Mouse (Mus musculus): ENCODE measurements around the gene B3gnt5. TPM values are rescaled to one million over a fixed set of nuclear protein-coding genes. Genes with fewer than 3 reads are reported as not detected.
"Not testable (repeated sequence)": the region's sequence is repeated elsewhere in the genome, so short reads cannot be mapped to it uniquely, and the experiment has no call there.

B3gnt5 gene
- 50.9 and 51.4 TPM in 2 replicates for polyA plus RNA-seq (2016; fragmentation: Nextera tagmentation; extraction: Ambion mirVana)

DNA sequence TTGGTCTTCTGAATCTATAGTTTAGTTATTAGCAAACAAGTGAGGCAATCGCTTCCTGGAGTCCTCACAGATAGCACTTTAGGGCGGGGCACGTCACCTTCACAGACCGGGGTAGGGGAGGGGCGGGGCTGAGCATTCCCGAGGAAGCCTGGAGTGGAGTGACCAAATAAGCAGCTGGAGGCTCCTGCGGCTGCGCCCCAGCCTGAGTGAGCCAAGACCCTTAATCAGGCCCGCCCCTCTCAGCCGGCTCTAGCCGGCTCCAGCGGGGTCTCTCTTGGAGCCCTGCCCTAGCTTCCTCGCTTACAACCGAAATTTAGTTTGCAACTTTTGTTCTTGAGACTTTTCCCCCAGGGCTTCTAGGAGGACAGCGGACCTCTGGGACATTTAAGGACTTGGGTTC, at the start of gene B3gnt5:
Gene B3gnt5, plus strand, starts transcription at position 135 of the 400 bp plus-strand sequence.
- WGBS, result under 1% methylated on average over 15 of the region's 15 CpGs
- Histone ChIP-seq H3K4me2 (replicated peaks) (peak within 1 kb of the TSS; percentile 65), H3K27me3 (no peaks in the 10 kb centered on the region), H3K9ac (replicated peaks) (peak within 1 kb of the TSS; percentile 96), H3K27ac (replicated peaks) (peak within 1 kb of the TSS; percentile 91), H3K4me3 (peak within 1 kb of the TSS; percentile 78), H3K4me1 (peaks cover 10% of the 10 kb centered on the region), H3K36me3 (peaks cover 9% of the 10 kb centered on the region), H3K9me3 (no peaks in the 10 kb centered on the region)
- peak; percentile 96 for ATAC-seq (ENCODE audit: low FRiP score, low read depth)

DNA sequence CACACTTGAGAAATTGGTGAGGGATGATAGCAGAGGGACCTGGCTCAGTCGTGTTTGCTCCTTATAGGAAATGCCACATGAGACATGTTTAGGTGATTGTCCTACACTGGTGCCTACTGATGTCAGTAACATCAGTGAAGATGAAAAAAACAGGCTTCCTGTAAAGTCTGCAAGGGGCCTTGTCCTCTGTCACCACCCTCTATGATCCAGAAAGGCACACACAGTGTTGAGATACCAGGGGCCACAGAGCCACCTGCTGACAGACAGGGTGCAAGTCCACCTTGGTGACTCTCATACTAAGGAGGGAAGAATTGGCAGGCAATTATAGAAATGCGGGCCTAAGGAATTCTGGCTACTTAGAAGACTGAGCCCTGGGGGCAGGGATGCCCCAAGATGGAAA, 39.0 kb upstream of the B3gnt5 start:
- 69% methylated on average over 2 of the region's 2 CpGs for WGBS
- no peak overlapping the region for H3K4me2 ChIP-seq (replicated peaks)
- H3K36me3 ChIP-seq, result no peaks in the 10 kb centered on the region
- no peak overlapping the region for H3K9ac ChIP-seq (replicated peaks)
- H3K4me1 ChIP-seq, result no peaks in the 10 kb centered on the region
- no peaks in the 10 kb centered on the region for H3K27me3 ChIP-seq
- no peak overlapping the region for H3K27ac ChIP-seq (replicated peaks)
- H3K9me3 ChIP-seq, result no peaks in the 10 kb centered on the region
- H3K4me3 ChIP-seq, result no peak overlapping the region
- ATAC-seq (ENCODE audit: low FRiP score, low read depth), result no peak

DNA sequence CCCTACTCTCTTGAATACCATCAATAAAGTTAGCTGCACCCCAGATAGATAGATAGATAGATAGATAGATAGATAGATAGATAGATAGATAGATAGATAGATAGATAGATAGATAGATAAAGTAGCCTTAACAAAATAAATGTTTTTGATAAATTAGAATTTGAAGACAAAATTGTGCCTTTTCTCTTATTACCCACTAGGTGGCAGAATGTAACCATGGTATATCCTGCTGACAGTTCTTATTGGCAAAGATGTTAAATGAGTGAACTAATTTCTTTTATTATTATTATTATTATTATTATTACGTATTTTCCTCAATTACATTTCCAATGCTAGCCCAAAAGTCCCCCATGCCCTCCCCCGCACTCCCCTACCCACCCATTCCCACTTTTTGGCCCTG, 35.9 kb upstream of the B3gnt5 start:
- not testable (repeated sequence) for H3K9me3 ChIP-seq; H3K27ac ChIP-seq (replicated peaks); H3K4me2 ChIP-seq (replicated peaks); H3K4me1 ChIP-seq; H3K36me3 ChIP-seq; ATAC-seq (ENCODE audit: low FRiP score, low read depth); H3K4me3 ChIP-seq; H3K9ac ChIP-seq (replicated peaks); H3K27me3 ChIP-seq
- WGBS, result 32% methylated on average over 2 of the region's 2 CpGs

DNA sequence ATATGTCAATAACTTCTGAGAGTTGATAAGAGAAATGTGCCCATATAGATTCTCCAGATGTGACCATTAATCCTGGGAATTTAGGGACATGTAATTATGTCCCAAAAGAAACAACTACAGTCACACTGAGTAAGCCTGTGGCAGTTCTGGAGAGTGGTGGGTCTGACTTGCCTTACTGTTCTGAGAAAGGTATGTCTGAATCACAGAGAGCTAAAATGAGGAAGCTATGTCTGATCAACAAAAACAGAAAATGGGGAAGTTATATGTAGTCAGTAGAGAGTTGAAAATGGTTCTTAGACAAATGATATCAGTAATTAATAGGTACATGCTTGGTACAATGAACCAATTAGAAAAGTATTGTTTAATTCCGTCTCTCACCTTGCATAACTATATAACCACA, 27.1 kb upstream of the B3gnt5 start:
- Histone ChIP-seq H3K4me3 (no peak overlapping the region), H3K9ac (replicated peaks) (no peak overlapping the region), H3K27ac (replicated peaks) (no peak overlapping the region), H3K9me3 (no peaks in the 10 kb centered on the region), H3K4me2 (replicated peaks) (no peak overlapping the region), H3K36me3 (no peaks in the 10 kb centered on the region), H3K4me1 (no peaks in the 10 kb centered on the region), H3K27me3 (no peaks in the 10 kb centered on the region)
- ATAC-seq (ENCODE audit: low FRiP score, low read depth), result no peak
- WGBS, result 83% methylated on average over 1 of the region's 1 CpGs

DNA sequence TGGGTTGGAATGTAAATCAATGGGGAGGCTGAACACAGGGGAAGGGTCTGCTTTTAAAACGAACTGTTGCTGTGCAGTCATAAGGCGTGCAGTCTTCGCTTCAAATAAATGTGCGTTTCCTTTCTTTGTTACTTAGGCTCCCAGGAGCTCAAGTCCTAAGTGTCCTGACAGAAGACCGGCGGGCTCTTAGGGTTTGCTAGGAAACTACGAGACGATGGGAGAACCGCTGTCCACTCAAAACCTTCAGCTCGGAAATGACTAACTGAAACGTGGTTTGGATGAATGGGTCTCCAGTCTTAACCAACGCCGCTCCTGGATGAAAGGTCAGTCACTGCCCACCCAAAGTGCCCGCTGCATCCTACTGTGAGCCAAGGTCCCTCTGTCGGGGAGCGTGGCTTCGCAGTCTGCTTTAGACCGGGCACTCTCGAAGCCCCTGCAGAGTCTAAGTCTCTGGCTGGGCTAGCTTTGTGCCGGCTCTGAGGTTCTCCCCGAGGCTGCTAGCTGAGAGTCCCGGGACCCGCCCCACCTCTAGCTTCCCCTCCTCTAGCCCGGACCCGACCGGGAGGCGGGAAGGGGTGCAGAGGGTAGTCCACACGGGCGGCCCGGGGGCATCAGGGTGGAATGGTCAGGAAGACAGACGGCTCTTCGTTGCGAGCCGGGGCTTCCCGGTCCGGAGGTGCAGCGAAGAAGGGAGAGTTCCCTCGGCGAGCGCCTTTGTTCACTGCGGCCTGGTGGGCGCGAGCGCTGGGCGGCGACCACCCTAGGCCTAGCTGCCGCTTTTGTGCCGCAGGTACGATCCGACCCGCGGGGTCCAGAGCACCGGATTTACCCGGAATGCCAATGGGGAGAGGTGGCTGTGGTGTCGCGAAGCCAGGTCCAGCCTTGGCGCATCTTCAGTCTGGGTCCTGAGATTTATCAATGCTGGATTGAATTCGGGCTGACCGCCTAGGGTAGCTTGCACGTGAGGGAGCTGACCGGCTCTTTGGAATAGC, 793 bp downstream of the B3gnt5 start:
- peaks cover 10% of the 10 kb centered on the region for H3K4me1 ChIP-seq
- H3K9me3 ChIP-seq, result no peaks in the 10 kb centered on the region
- peak overlapping the region; percentile 78 for H3K4me3 ChIP-seq
- peak overlapping the region; percentile 91 for H3K27ac ChIP-seq (replicated peaks)
- peak; percentile 84 for ATAC-seq (ENCODE audit: low FRiP score, low read depth)
- H3K9ac ChIP-seq (replicated peaks), result peak overlapping the region; percentile 96
- WGBS, result under 1% methylated on average over 61 of the region's 61 CpGs
- peaks cover 17% of the 10 kb centered on the region for H3K36me3 ChIP-seq
- H3K4me2 ChIP-seq (replicated peaks), result peak overlapping the region; percentile 65
- no peaks in the 10 kb centered on the region for H3K27me3 ChIP-seq

DNA sequence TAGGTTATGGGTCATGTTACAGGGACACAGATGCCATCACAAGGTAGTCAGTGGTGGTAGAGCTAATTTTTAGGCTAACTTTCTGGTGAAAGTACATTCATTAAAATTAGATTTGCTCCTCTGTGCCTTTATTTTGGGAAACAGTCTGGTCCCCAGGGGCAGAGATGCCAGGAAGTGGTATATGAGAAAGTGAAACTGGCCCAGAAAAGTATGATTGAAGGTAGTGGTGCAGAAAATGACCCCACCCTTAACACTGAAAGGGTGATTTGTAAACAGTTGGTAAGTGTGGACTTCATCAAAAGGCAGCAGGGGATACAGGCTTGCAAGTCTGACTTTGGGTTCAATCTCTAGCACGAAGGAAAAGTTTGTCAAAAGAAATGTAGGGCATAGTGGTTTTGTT, 1.7 kb downstream of the B3gnt5 start:
- WGBS, result 50% methylated on average over 1 of the region's 1 CpGs
- Histone ChIP-seq H3K27ac (replicated peaks) (no peak overlapping the region), H3K4me2 (replicated peaks) (peak overlapping the region; percentile 65), H3K9ac (replicated peaks) (peak overlapping the region; percentile 96), H3K9me3 (peaks cover 3% of the 10 kb centered on the region; the same call in 1 of the 2 replicates), H3K27me3 (no peaks in the 10 kb centered on the region), H3K4me3 (peak overlapping the region; percentile 78), H3K36me3 (peaks cover 26% of the 10 kb centered on the region), H3K4me1 (peaks cover 10% of the 10 kb centered on the region)
- ATAC-seq (ENCODE audit: low FRiP score, low read depth), result no peak

DNA sequence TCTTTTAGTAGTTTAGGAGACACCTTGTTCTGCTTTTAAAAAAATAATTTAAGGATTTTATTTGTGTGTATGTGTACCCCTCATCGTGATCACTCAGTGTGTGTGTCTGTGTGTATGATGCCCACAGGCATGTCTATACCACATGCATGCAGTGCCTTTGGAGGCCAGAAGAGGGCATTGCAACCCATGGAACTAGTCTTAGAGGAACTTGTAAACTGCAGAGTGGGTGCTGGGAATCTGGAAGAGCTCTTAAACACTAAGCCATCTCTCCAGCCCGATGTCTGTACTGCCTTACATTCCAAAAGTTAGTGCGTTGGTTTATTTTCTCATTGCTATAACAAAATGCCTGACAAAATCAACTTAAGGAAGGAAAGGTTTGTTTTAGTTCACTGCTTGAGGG, 6.1 kb downstream of the B3gnt5 start:
- peaks cover 10% of the 10 kb centered on the region for H3K4me1 ChIP-seq
- ATAC-seq (ENCODE audit: low FRiP score, low read depth), result no peak
- H3K4me3 ChIP-seq, result no peak overlapping the region
- no peak overlapping the region for H3K9ac ChIP-seq (replicated peaks)
- no peak overlapping the region for H3K4me2 ChIP-seq (replicated peaks)
- no peaks in the 10 kb centered on the region for H3K27me3 ChIP-seq
- H3K9me3 ChIP-seq, result peaks cover 3% of the 10 kb centered on the region; the same call in 1 of the 2 replicates
- 96% methylated on average over 3 of the region's 3 CpGs for WGBS
- H3K27ac ChIP-seq (replicated peaks), result no peak overlapping the region
- peaks cover 60% of the 10 kb centered on the region for H3K36me3 ChIP-seq

DNA sequence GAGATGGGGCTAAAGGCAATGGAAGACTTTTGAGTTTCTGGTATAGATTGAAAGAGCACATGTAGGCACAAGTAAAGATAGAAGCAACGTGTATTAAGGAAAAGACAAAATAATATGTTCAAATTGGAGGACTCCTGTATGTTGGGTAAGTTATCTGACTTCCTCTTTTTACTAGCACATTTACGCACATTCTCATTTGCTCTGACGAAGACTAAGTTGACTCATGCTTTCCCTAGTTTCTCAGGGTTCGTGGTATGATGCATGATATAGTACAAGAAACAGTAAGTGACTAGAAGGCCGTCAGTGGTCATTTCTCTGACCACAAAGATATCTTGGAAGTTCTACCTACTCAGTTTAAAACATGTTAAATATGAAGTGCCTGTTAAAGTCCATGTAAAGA, 8.0 kb downstream of the B3gnt5 start:
- H3K4me1 ChIP-seq, result peaks cover 3% of the 10 kb centered on the region; the same call in 1 of the 2 replicates
- no peak for ATAC-seq (ENCODE audit: low FRiP score, low read depth)
- no peak overlapping the region for H3K4me2 ChIP-seq (replicated peaks)
- no peak overlapping the region for H3K9ac ChIP-seq (replicated peaks)
- no peak overlapping the region for H3K4me3 ChIP-seq
- H3K36me3 ChIP-seq, result peaks cover 67% of the 10 kb centered on the region
- H3K27ac ChIP-seq (replicated peaks), result no peak overlapping the region
- H3K9me3 ChIP-seq, result peaks cover 3% of the 10 kb centered on the region; the same call in 1 of the 2 replicates
- WGBS, result 93% methylated on average over 5 of the region's 5 CpGs
- H3K27me3 ChIP-seq, result no peaks in the 10 kb centered on the region

DNA sequence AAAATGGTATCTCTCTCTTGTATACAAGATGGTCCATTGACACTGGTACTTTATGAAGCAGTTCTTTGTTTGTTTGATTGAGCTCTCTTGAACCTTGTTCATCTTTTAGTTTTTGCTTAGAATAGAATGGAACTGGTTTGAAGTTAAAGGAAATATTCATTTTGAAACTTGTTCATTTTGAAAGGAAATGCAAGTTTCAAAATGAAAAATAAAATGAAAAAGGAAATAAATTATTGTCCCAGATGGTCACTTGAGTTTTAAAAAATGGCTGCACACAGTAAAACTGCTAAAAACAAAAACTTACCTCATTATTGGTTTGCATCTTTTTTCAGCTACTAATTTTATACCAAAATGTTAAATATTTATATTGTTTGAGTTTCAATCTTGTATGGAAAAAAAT, 12.0 kb downstream of the B3gnt5 start:
- H3K4me3 ChIP-seq, result no peak overlapping the region
- no peak overlapping the region for H3K27ac ChIP-seq (replicated peaks)
- no peak overlapping the region for H3K4me2 ChIP-seq (replicated peaks)
- H3K27me3 ChIP-seq, result no peaks in the 10 kb centered on the region
- no peak for ATAC-seq (ENCODE audit: low FRiP score, low read depth)
- no peak overlapping the region for H3K9ac ChIP-seq (replicated peaks)
- H3K4me1 ChIP-seq, result no peaks in the 10 kb centered on the region
- peaks cover 43% of the 10 kb centered on the region for H3K36me3 ChIP-seq
- no peaks in the 10 kb centered on the region for H3K9me3 ChIP-seq

DNA sequence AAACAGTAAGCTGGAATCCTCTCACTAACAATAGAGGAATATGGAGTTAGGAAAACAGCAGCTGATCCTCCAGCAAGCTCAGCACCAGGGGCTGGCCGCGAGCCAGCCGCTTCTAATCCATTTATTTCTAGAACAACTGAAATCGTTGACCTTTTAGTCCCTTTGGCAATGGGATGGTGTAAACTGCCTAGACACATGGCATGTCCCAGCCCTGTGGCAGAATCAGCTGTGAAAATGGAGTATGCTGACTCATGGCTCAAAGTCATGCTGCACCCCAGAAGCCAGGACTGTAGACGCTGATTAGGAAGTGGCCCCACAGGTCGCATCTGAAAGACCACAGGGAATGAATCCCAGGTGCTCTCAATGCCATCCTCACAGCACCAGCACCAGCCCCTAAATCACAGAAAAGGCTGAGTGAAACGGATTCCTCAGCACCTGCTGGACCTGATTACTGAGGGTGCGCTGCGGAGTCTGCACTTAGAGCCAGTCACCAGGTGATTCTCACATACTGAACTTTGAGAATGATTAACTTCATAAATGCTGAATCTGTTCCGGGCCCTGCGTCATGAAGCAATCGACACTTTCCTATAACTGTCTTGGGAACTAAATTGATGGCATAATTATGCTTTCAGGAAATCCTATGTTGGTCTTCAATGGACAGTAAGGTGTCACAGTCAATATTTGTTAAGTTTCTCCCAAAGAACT, 26.5 kb downstream of the B3gnt5 start:
- no peaks in the 10 kb centered on the region for H3K27me3 ChIP-seq
- 55% methylated on average over 12 of the region's 12 CpGs for WGBS
- H3K27ac ChIP-seq (replicated peaks), result no peak overlapping the region
- no peak for ATAC-seq (ENCODE audit: low FRiP score, low read depth)
- H3K4me1 ChIP-seq, result no peaks in the 10 kb centered on the region
- H3K9me3 ChIP-seq, result no peaks in the 10 kb centered on the region
- H3K4me3 ChIP-seq, result no peak overlapping the region
- H3K9ac ChIP-seq (replicated peaks), result no peak overlapping the region
- H3K36me3 ChIP-seq, result no peaks in the 10 kb centered on the region
- no peak overlapping the region for H3K4me2 ChIP-seq (replicated peaks)

DNA sequence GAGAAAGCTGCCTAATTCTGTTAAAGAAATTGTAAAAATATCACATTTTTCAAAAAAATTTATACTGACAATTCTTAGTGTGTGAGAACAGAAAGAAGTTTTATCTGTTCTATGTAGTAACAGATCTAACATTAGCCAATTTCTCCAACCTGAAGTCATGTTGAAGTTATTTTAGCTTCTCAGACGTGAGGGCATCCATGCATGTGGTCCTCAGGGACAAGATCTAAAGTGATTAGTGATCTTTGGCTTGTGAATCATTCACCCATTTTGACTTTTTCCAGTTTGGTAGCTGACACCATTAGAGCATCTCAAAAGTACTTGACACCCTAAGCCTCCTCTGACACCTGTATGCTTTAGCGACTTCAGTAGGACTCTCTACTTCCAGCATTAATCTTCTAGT, 29.9 kb downstream of the B3gnt5 start:
- WGBS, result 83% methylated on average over 2 of the region's 2 CpGs
- Histone ChIP-seq H3K9me3 (no peaks in the 10 kb centered on the region), H3K4me3 (no peak overlapping the region), H3K27me3 (no peaks in the 10 kb centered on the region), H3K27ac (replicated peaks) (no peak overlapping the region), H3K4me2 (replicated peaks) (no peak overlapping the region), H3K4me1 (no peaks in the 10 kb centered on the region), H3K9ac (replicated peaks) (no peak overlapping the region), H3K36me3 (no peaks in the 10 kb centered on the region)
- ATAC-seq (ENCODE audit: low FRiP score, low read depth), result no peak

DNA sequence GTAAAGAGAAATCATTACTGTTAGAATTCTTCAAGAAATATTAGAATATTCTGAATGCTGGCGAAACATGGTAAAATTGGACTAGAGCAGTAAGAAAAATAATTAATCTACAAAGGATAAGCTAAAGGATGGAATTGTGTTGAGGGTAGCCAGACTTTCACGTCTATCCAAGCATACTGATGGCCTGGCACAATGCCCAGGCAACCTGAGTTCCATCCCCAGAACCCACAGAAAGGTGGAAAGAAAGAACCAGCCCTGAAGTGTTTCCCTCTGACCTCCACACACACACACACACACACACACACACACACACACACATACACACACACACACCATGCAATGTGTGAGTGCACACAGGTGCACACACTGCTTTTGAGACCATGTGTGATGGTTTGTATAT, 58.8 kb downstream of the B3gnt5 start:
- no peaks in the 10 kb centered on the region for H3K9me3 ChIP-seq
- H3K36me3 ChIP-seq, result no peaks in the 10 kb centered on the region
- 79% methylated on average over 2 of the region's 2 CpGs for WGBS
- ATAC-seq (ENCODE audit: low FRiP score, low read depth), result no peak
- no peaks in the 10 kb centered on the region for H3K27me3 ChIP-seq
- H3K4me2 ChIP-seq (replicated peaks), result no peak overlapping the region
- no peak overlapping the region for H3K9ac ChIP-seq (replicated peaks)
- no peaks in the 10 kb centered on the region for H3K4me1 ChIP-seq
- no peak overlapping the region for H3K4me3 ChIP-seq
- no peak overlapping the region for H3K27ac ChIP-seq (replicated peaks)
